Mouse (Mus musculus): ENCODE measurements around the gene Pnpla1.

Pnpla1 gene

DNA sequence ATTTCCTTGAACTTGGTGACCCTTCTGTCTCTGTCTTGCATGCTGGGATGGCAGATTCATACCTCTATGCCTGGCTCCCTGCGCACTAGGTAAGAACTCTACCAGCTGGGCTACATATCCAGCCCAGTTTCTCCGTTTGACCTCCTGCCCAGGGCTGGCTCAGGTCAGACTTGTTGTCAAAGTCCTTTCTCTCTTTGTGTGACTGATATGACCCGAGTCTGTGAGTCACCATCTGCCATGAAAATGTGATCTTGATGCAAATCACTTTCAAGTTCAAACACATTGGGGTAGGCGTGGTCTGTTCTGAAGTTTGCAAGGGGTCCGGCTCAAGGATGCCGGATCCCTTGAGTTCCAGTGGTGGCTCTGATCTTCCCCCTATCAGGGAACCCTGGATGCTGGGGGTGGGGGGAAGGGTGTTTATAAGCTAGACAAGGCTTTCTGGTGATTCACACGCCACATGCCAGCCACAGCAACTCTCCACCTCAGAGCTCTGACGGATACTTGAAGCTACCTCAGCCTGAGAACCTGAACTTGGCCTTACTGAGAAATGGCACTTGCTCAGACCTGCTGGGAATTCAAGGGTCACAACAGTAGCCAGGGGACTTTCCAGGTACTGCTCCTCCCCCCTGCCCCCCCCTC, 66.9 kb downstream of the Pnpla1 start:
- DNase-seq (ENCODE audit: low spot score) = peak; percentile 32

- peak; percentile 90 for DNase-seq (ENCODE audit: low spot score)
Observed at GRCm38 (mm10) chr17:28926380-28926779, 68.2 kb downstream of the Pnpla1 start.

DNA sequence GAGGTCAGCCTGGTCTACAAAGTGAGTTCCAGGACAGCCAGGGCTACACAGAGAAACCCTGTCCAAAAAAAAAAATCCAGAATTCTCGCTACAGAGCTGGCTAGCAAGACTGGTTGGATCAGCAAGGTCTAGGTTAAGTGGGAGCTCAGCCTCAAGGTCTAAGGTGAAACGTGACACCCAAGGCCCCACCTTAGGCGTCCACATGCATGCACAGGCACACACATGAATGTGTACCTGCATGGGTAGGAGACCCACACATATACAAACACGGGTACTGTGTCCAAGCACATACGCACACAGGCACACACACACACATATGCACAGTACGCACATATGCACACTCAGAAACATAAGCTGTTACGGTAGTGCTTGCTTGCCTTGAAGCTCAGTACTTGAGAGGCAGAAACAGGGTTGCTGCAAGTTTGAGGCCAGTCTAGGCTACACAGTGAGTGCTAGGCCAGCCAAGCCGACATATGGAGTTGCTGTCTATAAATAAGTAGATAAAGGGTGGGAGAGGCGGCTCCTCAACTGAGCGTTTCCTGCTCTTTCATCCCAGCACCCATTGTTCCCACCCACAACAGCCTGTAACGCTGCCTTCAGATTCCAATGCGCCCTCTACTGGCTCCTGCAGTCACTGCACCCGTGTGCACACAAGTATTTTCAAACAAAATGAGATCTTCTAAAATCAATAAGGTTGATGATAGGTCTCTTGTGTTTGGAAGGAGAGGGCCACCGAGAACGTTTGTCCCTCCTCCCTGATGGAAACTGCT, 68.8 kb downstream of the Pnpla1 start:
- DNase-seq (ENCODE audit: low spot score) = peak; percentile 72

DNA sequence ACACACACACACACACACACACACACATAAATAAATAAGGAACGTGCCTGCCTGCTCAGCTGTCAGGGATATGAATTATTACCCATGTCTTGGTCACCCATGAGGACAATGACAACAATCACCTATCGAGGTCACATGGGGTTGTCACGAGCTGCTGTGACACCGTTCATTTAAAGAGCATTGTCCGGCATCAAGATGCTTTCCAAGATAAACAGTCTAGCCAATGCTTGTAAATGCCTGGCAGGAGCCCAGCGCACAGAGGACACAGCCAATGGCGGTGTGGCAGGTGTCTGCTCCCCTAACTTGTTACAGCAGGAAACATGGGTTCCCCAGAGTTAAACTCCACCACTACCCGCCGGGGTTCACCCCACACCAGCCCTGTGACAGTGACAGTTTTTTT, 69.8 kb downstream of the Pnpla1 start:
- DNase-seq (ENCODE audit: low spot score) = no peak

DNA sequence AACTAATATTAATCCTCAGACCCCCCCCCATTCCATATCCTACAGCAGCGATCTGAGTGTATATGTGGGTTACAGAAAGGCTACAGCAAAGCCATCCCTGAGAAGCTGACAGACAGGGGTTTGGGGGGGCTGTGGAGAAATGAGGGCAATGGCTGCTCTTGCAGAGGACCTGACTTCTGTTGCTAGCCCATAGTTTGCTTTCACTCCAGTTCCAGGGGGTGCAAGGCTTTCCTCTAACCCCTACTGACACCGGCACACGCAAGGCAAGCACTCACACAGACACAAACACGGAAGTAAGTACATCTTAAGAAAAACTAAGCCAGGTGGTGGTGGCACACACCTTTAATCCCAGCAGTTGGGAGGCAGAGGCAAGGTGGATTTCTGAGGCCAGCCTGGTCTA, 71.2 kb downstream of the Pnpla1 start:
- DNase-seq (ENCODE audit: low spot score) = no peak

DNA sequence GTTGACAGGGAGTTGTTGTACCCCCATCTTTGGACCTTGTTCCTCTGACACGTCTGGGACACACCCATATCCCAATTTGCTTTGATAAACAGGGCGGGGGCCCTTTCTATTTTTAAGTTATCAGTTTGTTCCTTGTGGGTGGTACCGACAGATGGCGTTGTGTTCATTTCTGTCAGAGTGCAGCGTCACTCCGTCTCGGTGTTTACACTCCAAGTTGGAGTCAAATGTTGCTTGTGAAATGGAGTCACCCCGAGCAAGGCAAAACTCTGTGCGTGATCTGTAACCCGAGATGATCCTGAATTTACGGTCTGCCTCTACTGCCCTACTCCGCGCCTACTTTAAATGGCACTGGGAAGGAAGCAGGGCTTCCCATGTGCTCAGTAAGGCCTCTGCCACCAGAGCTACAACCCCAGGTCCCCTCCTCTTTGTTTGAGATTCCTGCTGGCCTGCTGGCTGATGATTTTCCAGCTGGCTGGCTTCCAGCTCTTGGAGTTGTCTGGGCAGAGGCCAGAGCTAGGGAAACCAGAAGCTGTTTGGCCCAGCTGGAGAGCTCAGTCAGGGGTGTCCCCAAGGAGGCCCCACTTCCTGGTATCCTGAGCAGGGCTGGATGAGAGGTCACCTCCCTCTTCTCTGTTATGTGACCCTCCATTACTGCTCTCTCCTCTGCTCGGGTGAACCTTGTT, 72.3 kb downstream of the Pnpla1 start:
- DNase-seq (ENCODE audit: low spot score) = peak; percentile 93

GRCm38 (mm10) chr17:28931436-28932211, 73.4 kb downstream of the Pnpla1 start:
- no peak for DNase-seq (ENCODE audit: low spot score)

- DNase-seq (ENCODE audit: low spot score) = no peak
Observed at GRCm38 (mm10) chr17:28932274-28932673, 74.1 kb downstream of the Pnpla1 start.

DNA sequence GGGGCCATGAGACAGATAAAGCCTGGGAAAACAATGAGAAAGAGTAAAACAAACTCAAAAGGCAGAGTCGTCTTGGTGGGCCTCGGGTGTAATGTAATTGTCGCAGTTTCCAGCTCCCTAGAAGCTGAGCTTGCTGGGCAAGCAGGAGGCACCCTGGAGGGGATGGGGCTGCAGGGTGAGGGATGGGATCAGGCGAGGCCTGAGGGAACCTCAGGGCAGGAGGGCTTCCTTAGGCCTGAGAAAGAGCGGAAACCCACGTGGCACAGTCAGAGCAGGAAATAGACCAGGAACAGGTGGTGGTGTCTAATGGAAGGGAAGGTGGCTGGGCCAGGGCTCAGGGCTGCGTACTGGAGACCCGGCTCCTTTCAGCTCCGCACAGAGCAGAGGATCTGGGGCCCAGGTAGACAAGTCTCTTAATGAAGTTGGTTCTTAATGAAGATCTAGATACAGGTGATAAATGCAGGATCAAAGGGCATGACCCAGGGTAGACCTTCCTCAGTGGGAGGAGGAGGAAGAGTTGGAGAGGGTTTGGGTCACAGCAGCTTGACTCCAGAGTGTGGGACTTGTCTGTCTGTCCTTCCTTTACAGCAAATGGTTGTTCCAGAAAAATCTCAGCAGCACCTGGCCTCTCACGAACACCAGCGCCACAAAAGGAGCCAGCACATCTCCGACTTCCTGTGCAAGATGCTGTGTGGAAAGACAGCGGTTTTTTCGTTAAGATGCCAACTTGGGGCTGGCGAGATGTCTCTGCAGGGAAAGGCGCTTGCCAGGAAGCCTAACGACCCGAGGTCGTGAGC, 76.1 kb downstream of the Pnpla1 start:
- DNase-seq (ENCODE audit: low spot score) = no peak

DNA sequence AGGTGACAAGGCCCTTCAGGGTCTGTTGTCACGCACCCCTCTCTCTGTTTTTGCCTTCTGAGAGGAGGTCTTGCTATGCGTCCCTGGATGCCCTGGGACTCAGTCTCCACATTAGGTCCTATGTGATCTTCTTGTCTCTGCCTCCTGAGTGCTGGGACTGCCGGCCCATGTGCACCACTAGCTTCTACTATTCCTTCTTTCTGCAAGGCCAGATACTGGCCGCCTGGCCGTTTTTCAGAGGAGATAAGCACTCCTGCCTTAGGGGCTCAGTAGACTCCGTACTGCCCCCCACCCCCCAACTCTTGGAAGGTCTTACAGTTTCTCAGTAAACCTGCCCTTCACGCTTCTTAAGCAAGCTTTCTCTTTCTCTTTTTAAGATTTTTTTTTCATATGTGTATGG, 77.9 kb downstream of the Pnpla1 start:
- no peak for DNase-seq (ENCODE audit: low spot score)

GRCm38 (mm10) chr17:28936622-28937345, 78.6 kb downstream of the Pnpla1 start:
- DNase-seq (ENCODE audit: low spot score) = peak; percentile 84

All from testis, postnatal 10 days (tissue).